Mouse (Mus musculus): Measurements from ENCODE around the gene Zan. TPM values are rescaled to one million over a fixed set of nuclear protein-coding genes. Genes with fewer than 3 reads are reported as not detected.
A peak's percentile ranks its signal among the peaks of the same experiment; 100 is the strongest.

Zan gene
- polyA plus RNA-seq, 1 experiment from 2014 or later = 0.99 TPM

GRCm38 (mm10) chr5:137504041-137504440 lies 27.2 kb upstream of the Zan start:
- Histone ChIP-seq H3K4me2 (ENCODE audit: low read depth, low read length) (no peak overlapping the region), H3K9ac (ENCODE audit: low read length) (no peak overlapping the region), H3K27me3 (ENCODE audit: control insufficient read depth, insufficient read depth, low read length) (no peaks in the 10 kb centered on the region), H3K9me3 (replicated peaks; ENCODE audit: control insufficient read depth, low read length) (no peaks in the 10 kb centered on the region), H3K4me1 (ENCODE audit: control insufficient read depth, insufficient read depth, low read length) (peaks cover 15% of the 10 kb centered on the region), H3K4me3 (replicated peaks; ENCODE audit: low read length) (no peak overlapping the region), H3K36me3 (ENCODE audit: control insufficient read depth, insufficient read depth, low read length) (no peaks in the 10 kb centered on the region), H3K27ac (ENCODE audit: low read length) (no peak overlapping the region)
- 74% methylated on average over 6 of the region's 6 CpGs for WGBS
- ATAC-seq (ENCODE audit: insufficient read depth, low FRiP score) = no peak

GRCm38 (mm10) chr5:137502667-137503110 lies 25.8 kb upstream of the Zan start:
- H3K36me3 ChIP-seq (ENCODE audit: control insufficient read depth, insufficient read depth, low read length) = no peaks in the 10 kb centered on the region
- WGBS = under 1% methylated on average over 30 of the region's 30 CpGs
- ATAC-seq (ENCODE audit: insufficient read depth, low FRiP score) = peak; percentile 89

GRCm38 (mm10) chr5:137501709-137502666 lies 25.1 kb upstream of the Zan start, which contains the start of gene Pop7:
TSS of gene Pop7 (minus strand) at chr5:137502518.
- H3K4me2 ChIP-seq (ENCODE audit: low read depth, low read length) = peak within 1 kb of the TSS; percentile 97
- 2% methylated on average over 64 of the region's 64 CpGs for WGBS
- H3K9me3 ChIP-seq (replicated peaks; ENCODE audit: control insufficient read depth, low read length) = no peaks in the 10 kb centered on the region
- H3K4me3 ChIP-seq (replicated peaks; ENCODE audit: low read length) = peak within 1 kb of the TSS; percentile 86
- H3K27me3 ChIP-seq (ENCODE audit: control insufficient read depth, insufficient read depth, low read length) = no peaks in the 10 kb centered on the region
- peak; percentile 97 for ATAC-seq (ENCODE audit: insufficient read depth, low FRiP score)
- peak within 1 kb of the TSS; percentile 88 for H3K9ac ChIP-seq (ENCODE audit: low read length)
- no peaks in the 10 kb centered on the region for H3K36me3 ChIP-seq (ENCODE audit: control insufficient read depth, insufficient read depth, low read length)
- peak within 1 kb of the TSS; percentile 99 for H3K27ac ChIP-seq (ENCODE audit: low read length)
- H3K4me1 ChIP-seq (ENCODE audit: control insufficient read depth, insufficient read depth, low read length) = peaks cover 15% of the 10 kb centered on the region

More at GRCm38 (mm10) chr5:137502667-137503110, 25.8 kb upstream of the Zan start:
- Histone ChIP-seq H3K9me3 (replicated peaks; ENCODE audit: control insufficient read depth, low read length) (no peaks in the 10 kb centered on the region), H3K4me2 (ENCODE audit: low read depth, low read length) (peak overlapping the region; percentile 75), H3K4me1 (ENCODE audit: control insufficient read depth, insufficient read depth, low read length) (peaks cover 15% of the 10 kb centered on the region), H3K4me3 (replicated peaks; ENCODE audit: low read length) (peak overlapping the region; percentile 86), H3K27me3 (ENCODE audit: control insufficient read depth, insufficient read depth, low read length) (no peaks in the 10 kb centered on the region), H3K9ac (ENCODE audit: low read length) (peak overlapping the region; percentile 88), H3K27ac (ENCODE audit: low read length) (peak overlapping the region; percentile 93)

- 93% methylated on average over 7 of the region's 7 CpGs for WGBS
- Histone ChIP-seq H3K27me3 (ENCODE audit: control insufficient read depth, insufficient read depth, low read length) (no peaks in the 10 kb centered on the region), H3K4me1 (ENCODE audit: control insufficient read depth, insufficient read depth, low read length) (peaks cover 15% of the 10 kb centered on the region), H3K9ac (ENCODE audit: low read length) (no peak overlapping the region), H3K4me2 (ENCODE audit: low read depth, low read length) (no peak overlapping the region), H3K9me3 (replicated peaks; ENCODE audit: control insufficient read depth, low read length) (no peaks in the 10 kb centered on the region), H3K36me3 (ENCODE audit: control insufficient read depth, insufficient read depth, low read length) (no peaks in the 10 kb centered on the region), H3K4me3 (replicated peaks; ENCODE audit: low read length) (no peak overlapping the region), H3K27ac (ENCODE audit: low read length) (no peak overlapping the region)
- no peak for ATAC-seq (ENCODE audit: insufficient read depth, low FRiP score)
Measured at GRCm38 (mm10) chr5:137500186-137500585, 23.3 kb upstream of the Zan start.

- no peaks in the 10 kb centered on the region for H3K27me3 ChIP-seq (ENCODE audit: control insufficient read depth, insufficient read depth, low read length)
- no peak overlapping the region for H3K4me3 ChIP-seq (replicated peaks; ENCODE audit: low read length)
- no peaks in the 10 kb centered on the region for H3K36me3 ChIP-seq (ENCODE audit: control insufficient read depth, insufficient read depth, low read length)
- H3K4me1 ChIP-seq (ENCODE audit: control insufficient read depth, insufficient read depth, low read length) = 0 out of 2 replicates have a peak, but pooled peaks cover 4% of the 10 kb centered on the region
- no peaks in the 10 kb centered on the region for H3K9me3 ChIP-seq (replicated peaks; ENCODE audit: control insufficient read depth, low read length)
- 74% methylated on average over 13 of the region's 13 CpGs for WGBS
- no peak for ATAC-seq (ENCODE audit: insufficient read depth, low FRiP score)
- no peak overlapping the region for H3K9ac ChIP-seq (ENCODE audit: low read length)
- H3K4me2 ChIP-seq (ENCODE audit: low read depth, low read length) = no peak overlapping the region
- H3K27ac ChIP-seq (ENCODE audit: low read length) = no peak overlapping the region
Measured at GRCm38 (mm10) chr5:137493831-137494230, 17.0 kb upstream of the Zan start.

- Histone ChIP-seq H3K4me2 (ENCODE audit: low read depth, low read length) (no peak overlapping the region), H3K4me1 (ENCODE audit: control insufficient read depth, insufficient read depth, low read length) (0 out of 2 replicates have a peak, but pooled peaks cover 4% of the 10 kb centered on the region), H3K9ac (ENCODE audit: low read length) (0 out of 2 replicates have a peak overlapping the region, but pooled peaks have one; percentile 39), H3K4me3 (replicated peaks; ENCODE audit: low read length) (no peak overlapping the region), H3K27me3 (ENCODE audit: control insufficient read depth, insufficient read depth, low read length) (no peaks in the 10 kb centered on the region), H3K36me3 (ENCODE audit: control insufficient read depth, insufficient read depth, low read length) (no peaks in the 10 kb centered on the region), H3K27ac (ENCODE audit: low read length) (no peak overlapping the region), H3K9me3 (replicated peaks; ENCODE audit: control insufficient read depth, low read length) (no peaks in the 10 kb centered on the region)
- 43% methylated on average over 4 of the region's 4 CpGs for WGBS
- ATAC-seq (ENCODE audit: insufficient read depth, low FRiP score) = 0 out of 2 replicates have a peak, but pooled peaks have one; percentile 37
Measured at GRCm38 (mm10) chr5:137491559-137491958, 14.7 kb upstream of the Zan start.

- Histone ChIP-seq H3K36me3 (ENCODE audit: control insufficient read depth, insufficient read depth, low read length) (no peaks in the 10 kb centered on the region), H3K4me2 (ENCODE audit: low read depth, low read length) (no peak overlapping the region), H3K9ac (ENCODE audit: low read length) (no peak overlapping the region), H3K9me3 (replicated peaks; ENCODE audit: control insufficient read depth, low read length) (no peaks in the 10 kb centered on the region), H3K27me3 (ENCODE audit: control insufficient read depth, insufficient read depth, low read length) (no peaks in the 10 kb centered on the region), H3K4me3 (replicated peaks; ENCODE audit: low read length) (no peak overlapping the region), H3K4me1 (ENCODE audit: control insufficient read depth, insufficient read depth, low read length) (0 out of 2 replicates have a peak, but pooled peaks cover 10% of the 10 kb centered on the region), H3K27ac (ENCODE audit: low read length) (no peak overlapping the region)
- ATAC-seq (ENCODE audit: insufficient read depth, low FRiP score) = no peak
- 84% methylated on average over 7 of the region's 7 CpGs for WGBS
Measured at GRCm38 (mm10) chr5:137487616-137488015, 10.8 kb upstream of the Zan start.

GRCm38 (mm10) chr5:137485851-137486155 lies 8.9 kb upstream of the Zan start:
- no peaks in the 10 kb centered on the region for H3K36me3 ChIP-seq (ENCODE audit: control insufficient read depth, insufficient read depth, low read length)
- peak overlapping the region; percentile 49 for H3K9ac ChIP-seq (ENCODE audit: low read length)
- H3K27me3 ChIP-seq (ENCODE audit: control insufficient read depth, insufficient read depth, low read length) = no peaks in the 10 kb centered on the region
- no peaks in the 10 kb centered on the region for H3K9me3 ChIP-seq (replicated peaks; ENCODE audit: control insufficient read depth, low read length)
- peak overlapping the region; percentile 46 for H3K4me2 ChIP-seq (ENCODE audit: low read depth, low read length)
- WGBS = 2% methylated on average over 17 of the region's 17 CpGs
- 0 out of 2 replicates have a peak, but pooled peaks cover 6% of the 10 kb centered on the region for H3K4me1 ChIP-seq (ENCODE audit: control insufficient read depth, insufficient read depth, low read length)
- H3K4me3 ChIP-seq (replicated peaks; ENCODE audit: low read length) = peak overlapping the region; percentile 32
- no peak for ATAC-seq (ENCODE audit: insufficient read depth, low FRiP score)
- H3K27ac ChIP-seq (ENCODE audit: low read length) = no peak overlapping the region

All from stomach, embryonic 16.5 days (tissue).